Mouse (Mus musculus) bone marrow macrophage, adult 2 months (primary cell): ENCODE results near the gene Immp2l.

ENCODE experiments used
- CTCF ChIP-seq: IDR thresholded peaks from 2 replicates; pipeline ENCODE4 v1.5.1; 2012; ENCODE audit warnings: low read depth, mild to moderate bottlenecking, low read length, moderate library complexity
- POLR2A ChIP-seq: IDR thresholded peaks from 2 replicates; pipeline ENCODE4 v1.6.1; 2012; ENCODE audit warnings: mild to moderate bottlenecking, low read depth, low read length, borderline replicate concordance

DNA sequence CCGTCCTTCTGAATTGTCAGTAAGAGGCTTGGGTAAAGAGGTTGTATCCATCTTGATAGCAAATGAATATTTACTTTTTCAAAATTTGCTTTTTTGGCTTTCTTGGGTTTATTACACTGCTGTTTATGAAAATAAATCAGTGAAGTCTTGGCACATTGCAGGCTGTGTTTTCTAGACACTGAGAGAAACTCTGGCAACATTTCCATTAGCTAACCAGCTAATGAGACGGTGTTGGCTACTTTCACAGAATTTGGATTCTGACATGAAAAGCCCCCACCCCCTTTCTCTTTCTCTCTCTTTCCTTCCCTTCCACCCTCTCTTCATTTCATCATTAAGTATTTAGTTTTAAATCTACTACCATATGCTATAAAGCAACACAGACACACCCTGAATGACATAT, 496.4 kb downstream of the Immp2l start:
- TF ChIP-seq CTCF (no peak), POLR2A (no peak)
